11 mouse cellular contexts compared by ENCODE assay signal in genomic region chr3:108964361-108965044, GRCm38 (mm10). TPM values are rescaled to one million over a fixed set of nuclear protein-coding genes. Genes with fewer than 3 reads are reported as not detected.
DNase-seq lines count a peak whose midpoint lies in the region; ATAC-seq lines count a peak whose summit lies in the region.
"Had no signal": no experiment of that assay in that cellular context is flagged by ENCODE, and none has a peak within 500 bp of the region (broad histone marks: within the 10 kb centered on the region; RNA-seq: fewer than 3 reads in every experiment).

No protein-coding gene starts in this region.

- DNase-seq in kidney, adult 18-20 months: peak; percentile 16
- DNase-seq in B cell, adult 2 months: peak; percentile 11 to 22
- DNase-seq in ES-CJ7 (ENCODE audit: low read depth, low spot score): peak; percentile 77
- DNase-seq in urinary bladder, adult 18-20 months (ENCODE audit: low spot score in 2 of 2): no peak
- no peak for DNase-seq in urinary bladder, adult 2 months (ENCODE audit: low spot score)
- DNase-seq: right cerebral cortex, postnatal 25 days had no signal

- no peaks in the 10 kb centered on the region for H3K27me3 ChIP-seq in kidney, embryonic 14.5 days (ENCODE audit: control insufficient read depth, insufficient read depth, low read length)

- H3K4me1 ChIP-seq in kidney, embryonic 14.5 days (ENCODE audit: control insufficient read depth, insufficient read depth, low read length): no peaks in the 10 kb centered on the region

- no peak overlapping the region for H3K4me2 ChIP-seq in kidney, embryonic 14.5 days (replicated peaks; ENCODE audit: low read depth, low read length)

- H3K9me3 ChIP-seq in kidney, embryonic 14.5 days (ENCODE audit: control insufficient read depth, low read length): no peaks in the 10 kb centered on the region
- H3K9me3 ChIP-seq: embryonic facial prominence, embryonic 10.5 days had no signal

- H3K9ac ChIP-seq in kidney, embryonic 14.5 days (ENCODE audit: low read depth, low read length): no peak overlapping the region

- H3K36me3 ChIP-seq in kidney, embryonic 14.5 days (ENCODE audit: control insufficient read depth, insufficient read depth, low read length): no peaks in the 10 kb centered on the region
- H3K36me3 ChIP-seq: embryonic facial prominence, embryonic 10.5 days had no signal

- no peak overlapping the region for H3K4me3 ChIP-seq in kidney, embryonic 14.5 days (ENCODE audit: low read length)
- H3K4me3 ChIP-seq: embryonic facial prominence, embryonic 10.5 days had no signal

- 77% methylated on average over 7 of the region's 7 CpGs for WGBS in kidney, embryonic 14.5 days

- no peak for ATAC-seq in kidney, embryonic 14.5 days (ENCODE audit: low FRiP score, low TSS enrichment)
- peak; percentile 54; the same call in 1 of the 2 replicates for ATAC-seq in erythroid progenitor cell, adult 5-6 weeks (replicated peaks; ENCODE audit: low FRiP score, poor library complexity, severe bottlenecking)

- no peak overlapping the region for H3K27ac ChIP-seq in kidney, embryonic 14.5 days (ENCODE audit: low read depth, low read length)
- H3K27ac ChIP-seq: embryonic facial prominence, embryonic 10.5 days had no signal

RNA-seq across cellular contexts. Expression of gene Gm9857, which starts 24.3 kb away (rescaled TPM):
- polyA plus RNA-seq in kidney, embryonic 14.5 days (2014; fragmentation: Nextera tagmentation; extraction: Ambion mirVana): not detected in 2 replicates
- total RNA-seq in erythroid progenitor cell, adult 5-6 weeks (2015; ENCODE audit: low replicate concordance): not detected in 2 replicates
- not detected in 2 replicates for total RNA-seq in erythroid progenitor cell, adult 5-6 weeks (2017; ENCODE audit: low replicate concordance)
- polyA plus RNA-seq in urinary bladder, adult 2 months (2012; rRNA removed): 0.28 TPM in 1 of 2 replicates, not detected in the other
- polyA plus RNA-seq: embryonic facial prominence, embryonic 10.5 days; heart, embryonic 16.5 days; neural tube, embryonic 11.5 days had no signal

RNA-seq across cellular contexts. Expression of gene Henmt1, which starts 24.8 kb away (rescaled TPM):
- 0.43 and 0.51 TPM in 2 replicates for polyA plus RNA-seq in kidney, embryonic 14.5 days (2014; fragmentation: Nextera tagmentation; extraction: Ambion mirVana)
- not detected in 2 replicates for total RNA-seq in erythroid progenitor cell, adult 5-6 weeks (2015; ENCODE audit: low replicate concordance)
- total RNA-seq in erythroid progenitor cell, adult 5-6 weeks (2017; ENCODE audit: low replicate concordance): not detected in 2 replicates
- polyA plus RNA-seq in urinary bladder, adult 2 months (2012; rRNA removed): 0.08 and 0.10 TPM in 2 replicates

RNA-seq across cellular contexts. Expression of gene Prpf38b, which starts 53.0 kb away (rescaled TPM):
- polyA plus RNA-seq in kidney, embryonic 14.5 days (2014; fragmentation: Nextera tagmentation; extraction: Ambion mirVana): 58.3 and 73.7 TPM in 2 replicates
- total RNA-seq in erythroid progenitor cell, adult 5-6 weeks (2015; ENCODE audit: low replicate concordance): 106 and 128 TPM in 2 replicates
- total RNA-seq in erythroid progenitor cell, adult 5-6 weeks (2017; ENCODE audit: low replicate concordance): 197 and 285 TPM in 2 replicates
- polyA plus RNA-seq in urinary bladder, adult 2 months (2012; rRNA removed): 77.1 and 80.1 TPM in 2 replicates

Comparison
In these comparisons a context has a peak if more than half of its experiments do, and no peak if none do; other contexts are left out.
1. DNase-seq: peak in kidney, adult 18-20 months (single experiment), B cell, adult 2 months (2 of 2) and ES-CJ7 (single experiment); none in urinary bladder, adult 18-20 months (0 of 2) and urinary bladder, adult 2 months (single experiment).